Mouse (Mus musculus) cerebellum, adult (tissue): ENCODE measurements around the gene Cfl1.
"Not testable (repeated sequence)": the region's sequence is repeated elsewhere in the genome, so short reads cannot be mapped to it uniquely, and the experiment has no call there.

ENCODE experiments used
- ATAC-seq: cut with Nextera tagmentation; 2 replicates; pipeline ENCODE4 v1.9.2; 2017; ENCODE audit warnings: mild to moderate bottlenecking, moderate library complexity, mixed read lengths; ENCODE audit not compliant: insufficient number of reproducible peaks, low FRiP score, low TSS enrichment

Cfl1 gene

DNA sequence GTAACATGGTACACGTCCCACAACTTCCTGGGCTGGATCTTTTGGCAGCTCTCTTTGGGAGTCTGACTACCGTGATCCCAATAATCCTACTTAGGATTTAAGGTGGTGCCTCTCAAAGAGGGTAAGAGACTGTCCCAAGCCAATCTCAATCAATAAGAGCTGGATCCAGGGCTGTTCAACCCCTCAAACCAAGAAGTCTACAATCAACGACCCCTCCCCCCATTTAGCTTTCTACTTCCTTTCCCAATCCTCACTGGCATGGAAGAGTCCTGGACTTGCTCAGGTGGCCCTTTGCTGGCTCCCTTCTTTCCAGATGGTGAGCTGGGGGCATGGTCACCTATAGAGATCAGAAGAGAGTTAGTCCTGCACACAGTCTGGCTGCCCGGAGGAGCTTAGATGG, 3.5 kb upstream of the Cfl1 start:
- no peak for ATAC-seq

DNA sequence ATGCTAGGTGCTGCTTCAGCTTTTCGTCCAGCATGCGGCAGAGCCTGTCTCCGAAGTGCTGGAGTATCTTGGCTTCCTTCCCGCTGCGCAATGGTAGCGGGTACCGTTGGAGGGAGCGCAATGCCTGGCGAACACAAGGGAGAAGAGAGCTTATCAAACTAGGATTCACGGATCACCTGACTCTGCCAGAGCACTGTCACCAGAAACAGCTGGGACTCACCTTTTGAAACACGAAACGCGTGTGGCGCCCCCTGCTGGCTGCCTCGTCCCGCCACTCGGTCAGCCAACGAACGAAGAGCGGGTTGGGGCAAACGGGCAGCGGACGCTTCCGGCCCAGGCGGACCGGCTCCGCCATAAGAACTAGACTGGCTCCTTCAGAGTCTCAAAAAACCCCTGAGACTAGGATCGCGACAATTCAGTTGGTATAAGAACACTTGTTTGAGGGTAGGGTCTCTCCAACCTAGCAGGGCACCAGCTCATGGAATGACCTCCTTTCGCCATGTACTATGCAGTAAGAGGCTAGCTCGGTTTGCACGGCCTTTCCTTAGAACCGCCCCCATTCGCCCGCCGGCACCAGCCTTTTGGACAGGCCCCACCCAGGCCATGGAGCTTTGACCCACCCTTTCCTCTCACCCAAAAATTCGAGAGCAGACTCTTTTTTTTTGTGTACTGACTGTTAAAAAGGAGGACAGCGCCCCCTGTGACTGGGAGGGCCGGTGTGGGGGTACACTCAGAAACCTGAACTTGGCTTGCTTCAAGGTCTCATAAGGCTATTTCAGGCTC, 2.3 kb upstream of the Cfl1 start, which contains the start of gene Mus81:
Gene Mus81, minus strand, starts transcription at position 635 of the 783 bp plus-strand sequence.
- peak; percentile 31; the same call in 1 of the 2 replicates for ATAC-seq

DNA sequence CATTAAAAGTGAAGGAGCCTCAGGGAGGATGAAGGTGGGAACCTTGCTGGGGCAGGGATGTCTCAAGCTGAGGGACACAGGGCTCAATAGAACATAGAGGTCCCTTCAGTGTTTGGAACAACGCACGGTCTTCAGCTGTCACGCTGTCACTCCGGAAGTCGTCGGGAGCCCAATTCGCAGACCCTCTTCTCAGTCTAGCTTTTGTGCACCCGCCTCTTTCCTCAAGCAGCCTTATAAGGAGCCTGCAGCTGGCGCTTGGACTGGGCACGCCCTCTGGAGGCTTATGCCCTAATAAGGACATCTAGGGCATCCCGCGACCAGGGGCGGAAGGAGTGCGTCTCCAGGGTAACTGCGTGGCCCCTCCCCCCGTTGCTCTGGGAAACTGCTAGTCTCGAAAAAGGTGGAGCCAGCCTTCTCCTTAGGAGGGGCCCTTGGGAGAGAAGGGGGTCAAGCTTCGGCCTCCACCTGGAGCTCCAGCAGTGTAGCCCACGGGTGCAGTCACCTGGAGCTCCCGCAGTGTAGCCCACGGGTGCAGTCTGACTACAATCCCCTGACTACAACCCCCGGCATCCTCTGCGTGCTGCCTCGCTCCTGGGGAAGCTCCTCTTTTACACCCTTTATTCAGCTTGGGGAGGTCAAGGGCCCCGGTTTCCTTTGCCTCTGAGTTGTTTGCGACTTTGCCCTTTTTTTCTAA, 1.2 kb upstream of the Cfl1 start:
- ATAC-seq: peak; percentile 56

DNA sequence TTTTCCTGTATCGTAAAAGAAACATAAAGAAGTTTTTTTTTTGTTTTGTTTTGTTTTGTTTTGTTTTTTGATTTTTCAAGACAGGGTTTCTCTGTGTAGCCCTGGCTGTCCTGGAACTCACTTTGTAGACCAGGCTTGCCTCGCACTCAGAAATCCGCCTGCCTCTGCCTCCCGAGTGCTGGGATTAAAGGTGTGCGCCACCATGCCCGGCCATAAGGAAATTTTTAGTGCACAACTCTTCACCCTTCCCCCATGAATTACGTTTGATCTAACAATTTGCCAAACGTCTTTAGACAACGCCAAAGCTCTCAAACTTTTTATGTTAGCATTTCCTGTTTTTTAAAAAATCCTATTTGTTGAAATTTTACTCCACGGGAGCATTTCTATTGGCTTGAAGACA, 534 bp upstream of the Cfl1 start:
- ATAC-seq: not testable (repeated sequence)

DNA sequence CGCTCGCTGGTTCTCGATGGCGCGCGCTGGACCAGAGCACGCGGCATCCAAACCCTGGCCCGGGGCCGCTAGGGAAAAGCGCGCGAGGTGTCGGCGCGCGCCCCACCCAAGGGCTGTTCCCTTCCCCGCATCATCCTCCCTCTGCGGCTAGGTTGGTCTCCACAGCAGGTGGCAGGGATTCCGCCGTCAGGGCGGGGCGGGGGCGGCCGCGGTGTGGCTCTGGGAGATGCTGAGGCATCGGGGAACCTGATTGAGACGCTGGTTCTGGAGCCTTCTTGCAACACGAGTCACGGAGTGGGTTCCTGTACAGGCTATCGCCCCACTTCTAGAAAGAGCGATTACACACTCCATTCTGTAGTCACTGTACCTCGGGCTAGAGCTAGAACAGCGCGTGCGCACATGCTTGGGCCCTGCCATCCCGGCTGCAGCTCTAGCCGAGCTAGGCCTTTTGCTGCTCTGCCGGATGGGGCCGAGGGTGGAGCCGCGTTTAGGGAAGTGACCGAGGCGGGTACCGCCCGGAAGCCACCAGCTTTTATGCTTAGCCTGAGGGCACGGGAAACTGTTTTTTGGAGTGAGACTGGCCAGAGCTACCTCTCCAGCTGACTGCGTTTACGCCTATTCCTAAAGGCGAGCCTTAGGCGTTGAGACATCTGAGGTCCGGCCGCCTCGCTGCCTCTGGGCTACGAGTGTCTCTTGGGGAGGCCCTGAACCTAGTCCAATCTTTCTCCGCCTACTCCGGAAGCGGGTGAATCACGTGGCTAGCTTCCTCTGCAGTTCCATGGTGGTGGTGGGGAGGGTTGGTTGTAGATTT, 848 bp downstream of the Cfl1 start:
- ATAC-seq: no peak

DNA sequence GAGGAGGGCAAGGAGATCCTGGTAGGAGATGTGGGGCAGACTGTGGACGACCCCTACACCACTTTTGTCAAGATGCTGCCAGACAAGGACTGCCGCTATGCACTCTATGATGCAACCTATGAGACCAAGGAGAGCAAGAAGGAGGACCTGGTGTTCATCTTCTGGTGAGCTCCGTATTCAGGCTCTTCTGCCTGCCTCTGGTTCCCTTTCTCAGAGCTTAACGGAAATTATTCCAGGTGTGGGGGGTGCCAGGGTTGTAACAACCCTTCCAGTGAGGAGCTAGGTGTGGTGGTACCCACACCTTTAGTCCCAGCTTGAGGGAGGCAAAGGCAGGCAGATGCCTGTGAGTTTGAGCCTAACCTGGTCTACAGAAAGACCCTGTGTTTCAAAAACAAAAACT, 2.4 kb downstream of the Cfl1 start:
- no peak for ATAC-seq

DNA sequence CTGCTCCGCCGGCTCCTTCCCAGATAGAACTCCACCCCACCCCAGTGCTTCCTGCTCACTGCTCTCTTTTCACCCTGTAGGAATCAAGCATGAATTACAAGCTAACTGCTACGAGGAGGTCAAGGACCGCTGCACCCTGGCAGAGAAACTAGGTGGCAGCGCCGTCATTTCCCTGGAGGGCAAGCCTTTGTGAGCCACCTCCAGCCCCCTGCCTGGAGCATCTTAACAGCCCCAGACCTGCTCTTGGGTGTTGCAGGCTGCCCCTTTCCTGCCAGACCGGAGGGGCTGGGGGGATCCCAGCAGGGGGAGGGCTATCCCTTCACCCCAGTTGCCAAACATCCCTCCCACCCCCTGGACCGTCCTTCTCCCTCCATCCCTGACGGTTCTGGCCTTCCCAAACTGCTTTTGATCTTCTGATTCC, 3.1 kb downstream of the Cfl1 start:
- ATAC-seq: not testable (repeated sequence)

DNA sequence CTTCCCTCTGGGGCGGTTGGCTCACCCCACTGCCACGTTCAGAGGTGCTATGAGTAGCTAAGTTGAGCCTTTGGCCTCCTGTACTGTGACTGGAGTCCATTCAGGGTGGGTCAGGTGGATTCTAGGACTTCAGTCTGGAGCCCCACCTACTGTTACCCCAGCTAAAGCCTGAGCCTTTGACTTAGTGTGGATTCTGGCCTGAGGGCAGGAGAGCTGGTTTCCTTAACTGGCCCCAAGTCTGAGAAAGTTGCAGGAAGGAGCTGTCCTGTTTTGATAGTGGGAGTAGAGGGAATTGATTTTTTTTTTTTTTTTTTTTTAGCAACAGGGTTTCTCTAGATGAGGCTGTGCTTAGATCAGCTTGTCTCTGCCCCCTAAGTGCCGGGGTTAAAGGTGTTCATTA, 4.1 kb downstream of the Cfl1 start:
- no peak for ATAC-seq

DNA sequence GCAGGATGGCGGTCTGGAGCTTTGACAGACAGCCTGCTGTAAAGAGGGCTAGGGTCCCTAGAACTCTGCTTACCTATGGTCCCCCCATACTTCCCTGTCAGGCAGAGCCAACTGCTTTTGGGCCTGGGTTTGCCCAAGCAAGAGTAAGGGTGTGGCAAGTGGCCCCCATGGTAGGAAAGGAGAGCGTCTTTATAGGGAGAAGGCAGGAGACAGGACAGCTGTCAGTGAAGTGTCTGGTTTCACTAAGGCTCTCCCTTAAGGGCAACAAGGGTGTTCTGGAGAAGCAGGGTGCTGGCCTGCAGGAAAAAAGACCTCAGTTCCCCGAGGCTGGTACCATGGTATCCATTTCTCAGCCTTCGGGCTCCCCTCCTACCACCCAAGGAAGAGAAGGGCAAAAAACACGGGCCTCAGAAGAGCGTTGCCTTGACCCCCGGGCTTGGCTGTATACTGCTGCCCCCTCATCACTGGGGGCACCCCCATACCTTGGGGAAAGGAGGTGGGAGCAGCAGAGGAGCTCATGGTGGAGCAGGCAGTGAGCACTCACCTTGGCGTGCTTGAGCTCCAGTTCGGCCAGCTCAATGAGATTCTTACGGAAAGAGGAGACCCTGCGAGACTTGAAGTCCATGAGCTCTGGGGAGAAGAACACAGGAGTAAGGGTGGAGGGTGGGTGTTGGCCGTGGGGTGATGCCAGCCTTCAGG, 5.2 kb downstream of the Cfl1 start:
- ATAC-seq: no peak

DNA sequence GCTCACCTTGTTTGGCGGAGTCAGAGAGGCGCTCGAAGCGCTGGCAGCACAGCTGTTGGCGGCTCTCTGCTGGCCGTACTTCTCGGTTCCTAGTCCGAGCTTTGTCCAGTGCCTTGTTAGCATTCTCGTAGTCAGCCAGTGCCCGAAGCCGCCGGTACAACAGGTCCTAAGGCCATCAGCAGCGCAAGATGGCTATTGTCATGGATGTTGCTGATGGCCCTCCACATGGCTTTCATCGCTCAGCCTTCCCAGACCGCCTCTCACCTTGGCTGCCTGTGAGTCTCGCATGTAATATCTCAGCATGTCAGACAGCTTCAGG, 5.8 kb downstream of the Cfl1 start:
- no peak for ATAC-seq

DNA sequence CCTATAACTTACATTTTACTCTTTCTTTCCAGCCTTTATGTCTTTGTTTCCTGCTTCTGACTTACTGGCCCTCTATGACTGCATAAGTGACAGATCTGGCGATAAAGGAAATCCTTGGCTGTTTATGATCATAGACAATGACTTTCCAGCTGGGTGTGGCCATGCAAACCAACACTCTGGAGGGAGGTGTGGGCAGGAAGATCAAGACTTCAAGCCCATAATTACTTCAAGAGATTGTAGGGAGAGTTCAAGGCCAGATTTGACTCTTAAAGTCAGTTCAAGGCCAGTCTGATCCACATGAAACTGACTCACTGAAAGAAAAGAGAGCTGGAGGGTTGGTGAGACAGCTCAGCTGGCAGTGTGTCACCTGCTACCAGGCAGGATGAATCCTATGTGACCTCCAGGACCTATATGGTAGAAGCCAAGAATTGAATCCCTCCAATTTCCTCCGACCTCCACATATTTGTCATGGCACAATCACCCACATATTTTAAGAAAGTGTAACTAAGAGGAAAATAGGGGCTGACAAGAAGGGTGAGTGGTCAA, 10.1 kb downstream of the Cfl1 start:
- no peak for ATAC-seq

DNA sequence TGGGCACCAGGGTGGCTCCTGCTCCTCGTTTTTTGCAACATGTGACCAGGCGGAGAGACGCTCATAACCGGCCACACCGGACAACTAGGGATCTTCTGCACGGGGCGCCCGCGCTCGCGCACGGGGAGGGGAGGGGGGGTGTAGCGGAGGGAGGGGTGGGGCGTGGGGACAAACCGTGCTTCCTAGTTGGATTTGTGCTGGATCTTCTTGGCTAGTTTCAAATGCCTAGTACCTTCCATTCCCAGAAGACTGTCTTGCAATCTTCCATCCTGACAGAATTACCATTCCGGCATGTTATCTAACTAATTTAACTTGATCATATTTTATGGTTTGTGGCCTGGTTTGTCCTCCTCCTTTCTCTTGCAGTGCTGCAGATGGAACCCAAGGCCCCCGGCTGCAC, 13.4 kb downstream of the Cfl1 start, which contains the start of gene 1700020D05Rik:
Gene 1700020D05Rik, minus strand, starts transcription at position 101 of the 400 bp plus-strand sequence.
- ATAC-seq: no peak

DNA sequence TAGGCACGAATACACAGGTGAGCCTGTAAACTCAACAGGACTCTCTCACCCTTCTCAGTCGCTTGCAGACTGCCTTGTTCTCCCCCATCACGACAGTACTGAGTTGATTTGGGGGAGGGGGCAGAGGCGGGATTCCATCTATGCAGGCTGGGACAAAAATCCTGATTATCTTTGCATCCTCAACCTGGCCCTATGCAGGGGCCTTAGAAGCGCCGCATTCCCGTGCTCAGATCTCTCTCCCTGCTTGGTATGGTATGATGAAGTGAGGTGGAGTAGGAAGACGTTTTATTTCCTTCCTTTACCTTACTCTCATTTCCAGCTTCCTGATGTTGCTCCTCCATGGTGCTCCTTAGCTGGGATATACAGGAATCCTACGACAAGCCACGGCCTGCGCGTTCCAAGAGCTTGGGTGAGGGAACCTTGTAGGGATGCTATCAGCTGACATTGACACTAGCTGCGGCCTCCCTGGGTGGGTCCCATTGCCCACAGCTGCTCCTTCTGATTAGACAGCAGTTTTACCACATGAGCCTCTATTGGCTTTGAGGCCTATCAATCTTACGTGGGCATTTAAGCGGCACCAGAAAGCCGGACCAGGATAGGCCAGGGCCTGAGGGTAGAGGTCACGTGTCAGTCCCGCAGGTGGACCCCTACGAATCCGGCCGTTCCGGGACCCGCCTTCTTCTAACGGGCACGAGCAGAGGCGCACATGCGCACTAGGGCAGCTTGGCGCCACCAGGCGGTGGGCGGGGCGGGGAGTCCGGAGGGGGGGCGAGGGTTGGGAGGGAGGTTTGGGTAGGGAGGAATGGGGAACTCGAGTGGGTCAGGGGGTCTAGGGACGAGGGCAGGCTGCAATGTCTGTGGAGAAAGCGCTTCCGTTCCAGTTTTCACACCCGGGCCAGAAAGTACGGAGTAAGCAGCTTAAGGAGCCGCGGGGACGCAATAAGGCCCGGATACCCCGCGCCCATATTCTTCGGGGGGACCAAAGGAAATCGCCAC, 20.1 kb downstream of the Cfl1 start, which contains the start of gene Snx32:
Gene Snx32, minus strand, starts transcription at position 508 of the 996 bp plus-strand sequence.
- peak; percentile 100 for ATAC-seq

DNA sequence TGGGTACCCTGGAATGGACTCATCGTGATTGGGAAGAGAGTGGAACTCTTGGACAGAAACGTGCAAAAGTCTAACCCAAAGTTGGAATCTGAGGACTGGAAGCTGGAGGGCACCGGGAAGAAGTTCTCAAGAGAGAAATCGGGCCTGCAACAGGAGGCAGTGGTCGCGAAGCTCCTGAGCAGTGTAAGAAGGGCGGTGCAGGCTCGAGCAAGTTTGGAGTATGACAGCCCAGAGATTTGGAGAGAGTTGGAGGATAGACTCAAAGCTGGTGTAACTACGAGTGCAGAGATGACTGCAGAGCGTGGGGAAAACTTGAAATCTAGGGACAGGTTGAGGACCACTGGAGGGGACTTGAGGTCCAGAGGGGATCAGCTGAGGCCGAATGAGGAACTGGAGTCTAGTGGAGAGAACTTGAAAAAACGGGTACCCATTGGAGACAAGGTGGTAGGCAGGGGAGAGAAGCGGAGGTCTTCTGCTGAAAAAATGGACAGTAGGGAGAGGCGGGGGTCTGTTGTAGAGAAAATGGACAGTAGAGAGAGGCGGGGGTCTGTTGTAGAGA, 20.9 kb downstream of the Cfl1 start:
- ATAC-seq: no peak

DNA sequence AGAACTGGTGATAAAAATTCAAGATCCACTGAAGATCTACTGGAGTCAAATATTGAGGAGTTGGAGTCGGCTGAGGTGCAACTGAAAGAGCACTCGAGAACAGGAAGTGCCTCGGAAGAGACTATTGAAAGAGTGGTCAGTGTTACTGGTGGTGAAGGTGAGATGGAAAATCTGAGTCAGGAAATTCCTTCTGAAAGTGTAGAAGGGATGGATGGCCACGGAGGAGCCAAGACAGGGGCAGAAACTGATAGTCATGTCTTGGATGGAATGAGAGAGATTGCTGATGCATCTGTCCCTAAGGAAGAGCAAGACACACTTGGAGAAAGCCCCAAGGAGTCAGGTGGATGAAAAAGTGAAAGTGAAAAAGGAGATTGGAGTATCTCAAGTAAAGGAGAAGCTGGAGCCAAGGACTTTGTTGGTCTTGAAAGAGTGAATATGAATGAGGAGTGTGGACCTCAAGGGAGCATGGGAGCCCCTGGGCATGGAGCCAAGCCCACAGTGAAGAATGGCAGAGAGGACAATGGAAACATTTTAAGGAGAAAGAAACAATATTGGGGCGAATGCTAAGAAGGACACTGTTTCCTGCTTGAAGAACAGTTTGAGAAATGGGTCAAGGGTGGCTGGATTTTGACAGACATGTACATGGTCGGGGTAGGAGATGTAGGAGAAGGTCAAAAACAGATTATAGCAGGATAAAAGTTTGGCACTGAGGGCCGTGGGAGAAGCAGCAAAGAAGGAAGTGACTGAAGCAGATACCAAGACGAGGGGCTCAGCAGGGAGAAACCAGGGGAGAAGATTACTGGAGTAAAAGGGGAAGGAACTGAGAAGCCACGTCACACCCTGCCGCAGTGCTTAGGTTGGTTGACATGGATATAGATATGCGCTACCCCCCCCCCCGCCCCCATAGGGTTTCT, 22.1 kb downstream of the Cfl1 start:
- ATAC-seq: no peak

DNA sequence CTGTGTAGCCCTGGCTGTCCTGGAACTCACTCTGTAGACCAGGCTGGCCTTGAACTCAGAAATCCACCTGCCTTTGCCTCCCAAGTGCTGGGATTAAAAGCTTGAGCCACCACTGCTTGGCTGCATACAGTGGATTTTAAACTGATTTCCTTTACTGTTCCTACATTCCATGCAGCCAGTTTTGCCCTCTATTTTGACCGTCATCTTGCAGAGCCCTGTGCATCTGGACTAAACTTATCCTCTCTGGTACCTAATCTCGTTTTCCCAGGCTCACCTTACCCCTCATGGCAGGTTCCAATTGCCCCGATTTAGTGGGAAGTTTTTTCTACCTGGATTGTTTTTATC, 22.7 kb downstream of the Cfl1 start:
- no peak for ATAC-seq

DNA sequence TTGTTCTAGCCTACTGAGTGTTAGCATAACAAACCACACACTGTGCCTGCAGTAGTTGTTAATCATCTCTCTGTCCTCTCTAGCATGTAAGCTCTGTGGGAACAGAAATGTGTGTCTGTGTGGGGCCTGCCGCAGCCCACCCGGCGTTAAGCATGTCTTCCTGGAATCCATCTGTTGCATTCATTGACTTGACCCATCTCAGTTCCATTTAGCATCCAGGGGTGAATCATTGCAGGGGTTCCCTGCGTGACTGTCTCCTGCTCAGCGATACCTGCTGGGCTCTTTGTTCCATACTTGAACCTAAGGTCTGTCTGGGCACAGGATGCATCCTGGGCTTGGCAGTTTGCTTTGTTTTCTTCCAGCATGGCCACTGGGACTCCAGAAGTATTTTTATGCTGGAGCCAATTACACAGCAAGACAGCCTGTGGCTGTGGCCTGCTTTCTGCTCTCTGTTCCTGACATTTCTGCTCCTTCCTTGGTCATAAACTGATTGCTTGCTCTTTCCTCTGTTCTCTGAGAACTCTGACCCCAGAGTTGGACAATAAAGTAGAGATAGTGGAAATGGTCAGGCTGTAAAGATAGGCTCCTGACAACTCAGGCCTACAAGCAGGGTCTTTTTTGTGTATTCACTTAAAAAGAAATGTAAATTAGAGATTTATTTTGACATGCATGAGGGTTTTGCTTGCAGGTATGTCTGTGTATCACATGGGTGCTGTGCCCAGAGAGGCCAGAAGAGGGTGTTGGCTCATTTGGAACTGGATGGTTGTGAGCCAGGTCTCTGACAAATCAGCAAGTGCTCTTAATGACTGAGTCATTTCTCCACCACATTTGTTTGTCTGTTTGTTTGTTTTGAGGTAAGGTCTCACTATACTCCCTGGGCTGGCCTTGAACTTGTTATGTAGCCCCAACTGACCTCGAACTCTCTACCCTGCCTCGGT, 25.9 kb downstream of the Cfl1 start:
- ATAC-seq: no peak
